Mouse (Mus musculus): ENCODE results near the gene 2210016L21Rik. TPM values are rescaled to one million over a fixed set of nuclear protein-coding genes. Genes with fewer than 3 reads are reported as not detected.
"Not testable (repeated sequence)": the region's sequence is repeated elsewhere in the genome, so short reads cannot be mapped to it uniquely, and the experiment has no call there.

The 2210016L21Rik gene
- polyA plus RNA-seq, 1 experiment from 2014 or later = 49.0 TPM

DNA sequence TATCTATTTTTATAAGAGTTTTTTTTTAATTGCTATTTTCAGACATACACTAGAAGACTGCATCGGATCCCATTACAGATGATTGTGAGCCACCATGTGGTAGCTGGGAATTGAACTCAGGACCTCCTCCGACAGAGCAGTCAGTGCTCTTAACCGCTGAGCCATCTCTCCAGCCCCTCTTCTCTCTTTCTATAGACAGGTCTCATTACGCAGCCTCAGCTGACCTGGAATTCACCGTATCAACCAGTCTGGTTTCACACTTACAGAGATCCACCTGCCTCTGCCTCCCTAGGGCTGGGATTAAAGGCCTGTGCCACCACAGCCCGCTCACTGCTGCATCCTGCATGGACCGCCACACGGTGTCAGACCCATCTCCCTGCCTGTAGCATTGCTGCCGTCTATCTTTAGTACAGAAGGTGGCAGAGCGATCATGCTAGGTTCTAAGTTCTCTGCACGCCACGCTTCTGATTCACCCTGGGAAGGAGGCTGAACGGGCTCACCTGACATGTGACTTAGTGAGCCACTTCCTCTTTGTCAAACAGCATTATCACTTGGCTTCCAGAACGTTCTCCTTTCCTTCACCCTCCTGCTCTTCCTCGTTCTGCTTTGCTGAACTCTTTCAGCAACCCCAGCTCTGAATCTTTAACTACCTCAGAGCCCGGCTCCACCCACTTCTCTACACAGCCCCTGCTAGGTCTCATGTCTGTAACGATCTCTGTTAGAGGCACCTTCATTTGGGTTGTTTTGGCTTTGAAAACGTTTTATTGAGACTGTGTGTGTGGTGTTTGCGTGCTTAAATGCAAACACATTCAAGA is 20.2 kb upstream of the 2210016L21Rik start:
- Histone ChIP-seq H3K27ac (no peak overlapping the region), H3K27me3 (ENCODE audit: insufficient read depth, poor library complexity, severe bottlenecking) (no peaks in the 10 kb centered on the region), H3K36me3 (no peaks in the 10 kb centered on the region), H3K9me3 (no peaks in the 10 kb centered on the region), H3K4me1 (replicated peaks) (peaks cover 10% of the 10 kb centered on the region; the same call in 1 of the 2 replicates), H3K4me3 (no peak overlapping the region)
- whole genome bisulfite sequencing = 82% methylated on average over 19 of the region's 19 CpGs
- DNase-seq (ENCODE audit: low spot score) = no peak

- Histone ChIP-seq H3K9me3 (no peaks in the 10 kb centered on the region), H3K27ac (no peak overlapping the region), H3K27me3 (ENCODE audit: insufficient read depth, poor library complexity, severe bottlenecking) (no peaks in the 10 kb centered on the region), H3K36me3 (no peaks in the 10 kb centered on the region), H3K4me1 (replicated peaks) (peaks cover 10% of the 10 kb centered on the region; the same call in 1 of the 2 replicates), H3K4me3 (no peak overlapping the region)
- no peak for DNase-seq (ENCODE audit: low spot score)
- WGBS = 68% methylated on average over 10 of the region's 10 CpGs
Observed at GRCm38 (mm10) chr5:114922366-114922731, 19.6 kb upstream of the 2210016L21Rik start.

DNA sequence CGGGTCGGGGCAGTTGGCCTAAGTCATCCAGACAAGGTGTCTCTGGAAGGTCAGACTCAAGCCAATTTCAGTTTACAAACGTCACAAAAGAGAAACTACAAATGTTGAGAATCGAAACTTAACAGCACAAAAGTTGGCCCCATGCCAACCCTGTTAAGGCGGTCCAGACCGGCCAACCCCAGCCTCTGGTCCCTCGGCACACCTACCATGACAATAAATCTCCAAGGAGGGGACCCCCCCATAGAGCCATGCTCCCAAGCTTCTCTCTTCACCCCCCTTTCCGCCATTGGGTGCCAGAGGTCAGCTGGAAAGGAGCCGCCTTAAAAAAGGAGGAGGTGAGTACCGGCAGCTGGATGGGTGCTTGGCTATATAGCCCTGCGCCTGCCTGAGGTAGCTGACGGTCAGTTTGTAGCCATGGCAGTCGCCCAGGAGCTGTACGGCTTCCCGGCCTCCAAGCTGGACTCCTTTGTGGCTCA is 18.9 kb upstream of the 2210016L21Rik start, which contains the start of gene Oasl1:
Oasl1 (plus strand) TSS at position 243 of the 476 bp plus-strand sequence.
- Histone ChIP-seq H3K4me1 (replicated peaks) (peaks cover 10% of the 10 kb centered on the region; the same call in 1 of the 2 replicates), H3K36me3 (no peaks in the 10 kb centered on the region), H3K4me3 (no peak within 1 kb of the TSS), H3K27ac (no peak within 1 kb of the TSS), H3K9me3 (no peaks in the 10 kb centered on the region), H3K27me3 (ENCODE audit: insufficient read depth, poor library complexity, severe bottlenecking) (no peaks in the 10 kb centered on the region)
- no peak for DNase-seq (ENCODE audit: low spot score)
- WGBS = 72% methylated on average over 15 of the region's 15 CpGs

GRCm38 (mm10) chr5:114926153-114926684 is 15.7 kb upstream of the 2210016L21Rik start:
- peaks cover 10% of the 10 kb centered on the region; the same call in 1 of the 2 replicates for H3K4me1 ChIP-seq (replicated peaks)
- no peaks in the 10 kb centered on the region for H3K9me3 ChIP-seq
- DNase-seq (ENCODE audit: low spot score) = no peak
- H3K36me3 ChIP-seq = no peaks in the 10 kb centered on the region
- WGBS = 65% methylated on average over 1 of the region's 1 CpGs
- H3K27ac ChIP-seq = no peak overlapping the region
- no peaks in the 10 kb centered on the region for H3K27me3 ChIP-seq (ENCODE audit: insufficient read depth, poor library complexity, severe bottlenecking)
- H3K4me3 ChIP-seq = no peak overlapping the region

GRCm38 (mm10) chr5:114926753-114927152 is 15.2 kb upstream of the 2210016L21Rik start:
- no peaks in the 10 kb centered on the region for H3K36me3 ChIP-seq
- no peak for DNase-seq (ENCODE audit: low spot score)
- no peaks in the 10 kb centered on the region for H3K9me3 ChIP-seq
- H3K27me3 ChIP-seq (ENCODE audit: insufficient read depth, poor library complexity, severe bottlenecking) = no peaks in the 10 kb centered on the region
- 79% methylated on average over 9 of the region's 9 CpGs for WGBS
- no peak overlapping the region for H3K27ac ChIP-seq
- H3K4me1 ChIP-seq (replicated peaks) = peaks cover 10% of the 10 kb centered on the region; the same call in 1 of the 2 replicates
- H3K4me3 ChIP-seq = no peak overlapping the region

DNA sequence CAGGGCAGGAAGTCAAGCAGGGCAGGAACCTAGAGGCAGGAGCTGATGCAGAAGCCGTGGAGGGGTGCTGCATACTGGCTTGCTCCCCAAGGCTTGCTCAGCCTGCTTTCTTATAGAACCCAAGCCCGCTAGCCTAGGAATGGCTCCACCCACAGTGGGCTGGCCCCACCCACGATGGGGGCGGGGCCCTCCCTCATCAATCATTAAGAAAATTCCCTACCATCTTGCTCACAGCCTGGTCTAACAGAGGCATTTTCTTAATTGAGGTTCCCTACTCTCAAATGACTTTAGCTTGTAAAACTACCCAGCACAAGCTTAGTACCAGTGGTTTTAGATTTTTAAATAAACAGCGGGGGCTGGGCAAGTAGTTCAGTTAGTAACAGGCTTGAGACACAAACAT is 10.3 kb upstream of the 2210016L21Rik start:
- H3K9me3 ChIP-seq = no peaks in the 10 kb centered on the region
- H3K4me1 ChIP-seq (replicated peaks) = peaks cover 14% of the 10 kb centered on the region; the same call in 1 of the 2 replicates
- WGBS = 66% methylated on average over 5 of the region's 5 CpGs
- no peaks in the 10 kb centered on the region for H3K27me3 ChIP-seq (ENCODE audit: insufficient read depth, poor library complexity, severe bottlenecking)
- no peak overlapping the region for H3K27ac ChIP-seq
- no peak overlapping the region for H3K4me3 ChIP-seq
- no peaks in the 10 kb centered on the region for H3K36me3 ChIP-seq
- no peak for DNase-seq (ENCODE audit: low spot score)

GRCm38 (mm10) chr5:114933206-114933605 is 8.8 kb upstream of the 2210016L21Rik start:
- Histone ChIP-seq H3K27me3 (ENCODE audit: insufficient read depth, poor library complexity, severe bottlenecking) (no peaks in the 10 kb centered on the region), H3K4me1 (replicated peaks) (peaks cover 21% of the 10 kb centered on the region; the same call in 1 of the 2 replicates), H3K4me3 (no peak overlapping the region), H3K9me3 (peaks cover 1% of the 10 kb centered on the region; the same call in 1 of the 2 replicates), H3K36me3 (no peaks in the 10 kb centered on the region), H3K27ac (no peak overlapping the region)
- WGBS = 83% methylated on average over 8 of the region's 8 CpGs
- DNase-seq (ENCODE audit: low spot score) = no peak

DNA sequence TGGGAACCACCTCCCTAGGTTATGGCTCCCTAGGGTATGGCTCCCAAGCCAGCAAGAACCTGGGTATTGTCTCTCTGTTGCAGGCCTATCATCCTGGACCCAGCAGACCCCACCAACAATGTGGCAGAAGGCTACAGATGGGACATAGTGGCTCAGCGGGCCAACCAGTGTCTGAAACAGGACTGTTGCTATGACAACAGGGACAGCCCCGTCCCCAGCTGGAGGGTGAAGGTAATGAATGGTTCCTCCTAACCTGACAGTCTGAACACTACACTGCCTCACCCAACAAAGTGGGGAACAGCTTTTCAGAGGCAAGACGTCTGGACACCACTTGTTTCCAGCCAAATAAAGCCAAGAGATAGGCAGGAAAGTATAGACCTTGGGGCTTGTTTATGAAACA is 6.1 kb upstream of the 2210016L21Rik start:
- no peak overlapping the region for H3K4me3 ChIP-seq
- DNase-seq (ENCODE audit: low spot score) = peak; percentile 31
- no peaks in the 10 kb centered on the region for H3K27me3 ChIP-seq (ENCODE audit: insufficient read depth, poor library complexity, severe bottlenecking)
- H3K9me3 ChIP-seq = peaks cover 7% of the 10 kb centered on the region; the same call in 1 of the 2 replicates
- no peaks in the 10 kb centered on the region for H3K36me3 ChIP-seq
- 24% methylated on average over 3 of the region's 3 CpGs for WGBS
- 0 out of 2 replicates have a peak overlapping the region, but pooled peaks have one; percentile 35 for H3K27ac ChIP-seq
- peaks cover 21% of the 10 kb centered on the region; the same call in 1 of the 2 replicates for H3K4me1 ChIP-seq (replicated peaks)

GRCm38 (mm10) chr5:114941138-114941537 is 820 bp upstream of the 2210016L21Rik start:
- 52% methylated on average over 3 of the region's 3 CpGs for WGBS
- not testable (repeated sequence) for H3K9me3 ChIP-seq; H3K27me3 ChIP-seq (ENCODE audit: insufficient read depth, poor library complexity, severe bottlenecking); H3K4me3 ChIP-seq; H3K27ac ChIP-seq; DNase-seq (ENCODE audit: low spot score)
- peaks cover 15% of the 10 kb centered on the region for H3K36me3 ChIP-seq
- H3K4me1 ChIP-seq (replicated peaks) = peaks cover 29% of the 10 kb centered on the region

- H3K27ac ChIP-seq = peak overlapping the region; percentile 94
- DNase-seq (ENCODE audit: low spot score) = no peak
Observed at GRCm38 (mm10) chr5:114942766-114943130, 790 bp downstream of the 2210016L21Rik start.

DNA sequence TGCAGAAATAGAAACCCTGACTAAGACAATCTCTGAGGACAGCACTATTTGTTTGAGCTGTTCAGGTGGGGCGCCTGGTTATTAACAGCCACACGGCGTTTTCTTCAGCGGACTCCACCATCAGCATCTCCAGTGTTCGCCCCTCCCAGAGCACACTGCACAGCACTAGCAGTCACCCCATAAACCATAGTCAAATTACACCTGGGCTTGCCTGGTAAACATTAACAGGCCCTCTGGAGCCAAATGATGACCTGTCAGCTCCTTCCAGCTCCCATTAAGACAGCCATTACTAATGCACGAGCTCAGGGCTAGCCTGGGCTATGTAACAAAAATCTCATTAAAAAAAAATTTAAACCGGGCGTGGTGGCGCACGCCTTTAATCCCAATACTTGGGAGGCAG is 3.1 kb downstream of the 2210016L21Rik start:
- peaks cover 30% of the 10 kb centered on the region for H3K4me1 ChIP-seq (replicated peaks)
- 95% methylated on average over 10 of the region's 10 CpGs for WGBS

More at GRCm38 (mm10) chr5:114942766-114943130, 790 bp downstream of the 2210016L21Rik start:
- peaks cover 7% of the 10 kb centered on the region; the same call in 1 of the 2 replicates for H3K9me3 ChIP-seq
- peaks cover 31% of the 10 kb centered on the region for H3K36me3 ChIP-seq
- no peaks in the 10 kb centered on the region for H3K27me3 ChIP-seq (ENCODE audit: insufficient read depth, poor library complexity, severe bottlenecking)
- 51% methylated on average over 4 of the region's 4 CpGs for WGBS
- H3K4me3 ChIP-seq = peak overlapping the region; percentile 89
- peaks cover 20% of the 10 kb centered on the region for H3K4me1 ChIP-seq (replicated peaks)

DNA sequence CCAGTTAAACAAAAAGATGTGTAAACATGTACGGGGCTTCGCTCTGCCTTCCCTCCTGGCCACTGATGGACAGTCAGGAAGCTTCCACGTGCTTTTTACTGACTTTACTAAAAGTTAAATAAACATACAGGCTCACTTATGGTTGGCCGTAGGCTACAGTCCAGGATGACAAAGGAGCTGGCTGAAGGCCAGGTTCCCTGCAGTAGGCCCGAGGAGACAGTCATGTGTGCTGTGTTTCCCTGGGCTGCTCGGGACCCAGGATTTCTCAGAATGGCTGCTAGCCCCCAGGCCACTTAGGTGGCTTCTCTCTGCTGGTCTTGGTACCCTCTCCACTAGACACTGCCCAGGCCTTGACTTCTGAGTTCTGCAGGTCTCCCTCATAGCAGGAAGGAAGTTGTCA is 6.9 kb downstream of the 2210016L21Rik start:
- peaks cover 27% of the 10 kb centered on the region for H3K4me1 ChIP-seq (replicated peaks)
- H3K27ac ChIP-seq = 0 out of 2 replicates have a peak overlapping the region, but pooled peaks have one; percentile 36
- H3K27me3 ChIP-seq (ENCODE audit: insufficient read depth, poor library complexity, severe bottlenecking) = no peaks in the 10 kb centered on the region
- H3K9me3 ChIP-seq = no peaks in the 10 kb centered on the region
- WGBS = 81% methylated on average over 6 of the region's 6 CpGs
- H3K4me3 ChIP-seq = no peak overlapping the region
- peaks cover 59% of the 10 kb centered on the region for H3K36me3 ChIP-seq
- no peak for DNase-seq (ENCODE audit: low spot score)

More for the DNA sequence above, 3.1 kb downstream of the 2210016L21Rik start:
- Histone ChIP-seq H3K27me3 (ENCODE audit: insufficient read depth, poor library complexity, severe bottlenecking) (no peaks in the 10 kb centered on the region), H3K4me3 (no peak overlapping the region), H3K36me3 (peaks cover 54% of the 10 kb centered on the region), H3K9me3 (no peaks in the 10 kb centered on the region), H3K27ac (no peak overlapping the region)
- no peak for DNase-seq (ENCODE audit: low spot score)

DNA sequence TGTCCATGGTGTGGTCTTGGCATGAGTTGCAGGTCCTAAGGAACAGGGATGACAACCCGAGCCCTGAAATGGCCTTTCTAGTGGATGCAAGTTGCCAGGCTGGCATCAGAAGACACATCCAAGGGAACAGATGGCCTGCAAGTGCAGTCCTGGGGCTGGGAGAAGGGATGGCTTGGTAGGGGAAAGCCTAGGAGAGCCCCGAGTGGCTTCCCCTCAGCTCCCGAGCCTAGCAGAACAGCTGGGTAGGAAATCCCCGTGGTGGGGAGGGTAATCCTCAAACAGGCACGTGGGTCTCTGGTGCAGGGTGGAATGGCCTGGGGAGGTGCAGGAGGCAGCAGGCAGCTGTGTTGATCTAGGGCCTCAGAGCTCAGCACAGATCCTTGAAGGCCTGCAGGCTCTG is 7.4 kb downstream of the 2210016L21Rik start:
- H3K4me1 ChIP-seq (replicated peaks) = peaks cover 25% of the 10 kb centered on the region
- peaks cover 56% of the 10 kb centered on the region for H3K36me3 ChIP-seq
- H3K9me3 ChIP-seq = no peaks in the 10 kb centered on the region
- H3K27me3 ChIP-seq (ENCODE audit: insufficient read depth, poor library complexity, severe bottlenecking) = no peaks in the 10 kb centered on the region
- H3K27ac ChIP-seq = 0 out of 2 replicates have a peak overlapping the region, but pooled peaks have one; percentile 36
- WGBS = 64% methylated on average over 5 of the region's 5 CpGs
- H3K4me3 ChIP-seq = no peak overlapping the region
- DNase-seq (ENCODE audit: low spot score) = no peak

Data from hindbrain, embryonic 10.5 days (tissue).